Mouse (Mus musculus) forebrain, embryonic 12.5 days (tissue): Measurements from ENCODE around the gene Gm15557. TPM values are rescaled to one million over a fixed set of nuclear protein-coding genes. Genes with fewer than 3 reads are reported as not detected.
A peak's percentile ranks its signal among the peaks of the same experiment; 100 is the strongest.
"Not testable (repeated sequence)": the region's sequence is repeated elsewhere in the genome, so short reads cannot be mapped to it uniquely, and the experiment has no call there.

Experiments used
- ATAC-seq: fragments of 200-750 bp; cut with Nextera tagmentation; 2 replicates; pipeline ENCODE4 v1.8.0; 2017; ENCODE audit warnings: moderate TSS enrichment; ENCODE audit not compliant: low FRiP score
- H3K27ac ChIP-seq: fragments of 300-500 bp; sonication (generic); 2 replicates; pipeline ENCODE4 v1.5.1; 2016; ENCODE audit warnings: mild to moderate bottlenecking
- H3K27me3 ChIP-seq: fragments of 300-500 bp; sonication (generic); 2 replicates; pipeline ENCODE4 v1.6.1; 2016; ENCODE audit warnings: mild to moderate bottlenecking
- H3K36me3 ChIP-seq: fragments of 300-500 bp; sonication (generic); replicated peaks from 2 replicates; pipeline ENCODE4 v1.6.1; 2016; ENCODE audit warnings: mild to moderate bottlenecking
- H3K4me1 ChIP-seq: fragments of 300-500 bp; sonication (generic); 2 replicates; pipeline ENCODE4 v1.6.1; 2016
- H3K4me2 ChIP-seq: fragments of 300-500 bp; sonication (generic); 2 replicates; pipeline ENCODE4 v1.6.1; 2016; ENCODE audit warnings: mild to moderate bottlenecking, moderate library complexity
- H3K4me3 ChIP-seq: fragments of 300-500 bp; sonication (generic); replicated peaks from 2 replicates; pipeline ENCODE4 v1.5.1; 2016; ENCODE audit warnings: mild to moderate bottlenecking
- H3K9ac ChIP-seq: fragments of 300-500 bp; sonication (generic); 2 replicates; pipeline ENCODE4 v1.6.1; 2016; ENCODE audit warnings: mild to moderate bottlenecking
- H3K9me3 ChIP-seq: fragments of 300-500 bp; sonication (generic); 2 replicates; pipeline ENCODE4 v1.6.1; 2016
- WGBS: fragments of 180-500 bp; shearing (Covaris S2); methylation state at CpG from one replicate; pipeline ENCODE4 v1.1.7; 2016; 5-methylcytosine and 5-hydroxymethylcytosine counted together
- polyA plus RNA-seq: library from polyadenylated mRNA; unstranded; fragments of >200 nt; fragmentation: Nextera tagmentation; extraction: Ambion mirVana; gene quantifications from 2 replicates; pipeline ENCODE4 v1.2.1, GENCODE M21; 2016

Gene Gm15557
- polyA plus RNA-seq = not detected in 2 replicates

DNA sequence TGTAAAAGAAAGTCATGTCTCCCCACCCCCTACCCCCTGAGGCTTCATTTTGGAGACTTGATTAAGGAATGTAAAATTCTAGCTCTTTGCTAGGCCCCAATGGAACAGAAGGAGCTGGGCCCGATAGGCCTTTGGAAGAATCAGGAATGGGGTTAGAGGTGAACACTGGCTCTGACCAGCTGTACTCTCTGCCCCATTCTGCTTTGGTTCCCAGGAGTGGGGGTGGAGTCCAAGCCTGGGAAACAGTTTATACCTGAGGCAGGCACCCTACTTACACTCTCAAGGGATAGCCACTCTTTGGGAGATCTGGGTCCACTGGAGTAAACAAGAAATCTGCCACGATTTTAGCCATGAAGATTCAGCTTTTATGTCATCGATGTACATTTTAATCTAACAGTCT is at the start of gene Gm15557:
Gene Gm15557, plus strand, starts transcription at position 48 of the 400 bp plus-strand sequence.
- H3K9ac ChIP-seq = no peak within 1 kb of the TSS
- peaks cover 4% of the 10 kb centered on the region; the same call in 1 of the 2 replicates for H3K27me3 ChIP-seq
- WGBS = 92% methylated on average over 3 of the region's 3 CpGs

DNA sequence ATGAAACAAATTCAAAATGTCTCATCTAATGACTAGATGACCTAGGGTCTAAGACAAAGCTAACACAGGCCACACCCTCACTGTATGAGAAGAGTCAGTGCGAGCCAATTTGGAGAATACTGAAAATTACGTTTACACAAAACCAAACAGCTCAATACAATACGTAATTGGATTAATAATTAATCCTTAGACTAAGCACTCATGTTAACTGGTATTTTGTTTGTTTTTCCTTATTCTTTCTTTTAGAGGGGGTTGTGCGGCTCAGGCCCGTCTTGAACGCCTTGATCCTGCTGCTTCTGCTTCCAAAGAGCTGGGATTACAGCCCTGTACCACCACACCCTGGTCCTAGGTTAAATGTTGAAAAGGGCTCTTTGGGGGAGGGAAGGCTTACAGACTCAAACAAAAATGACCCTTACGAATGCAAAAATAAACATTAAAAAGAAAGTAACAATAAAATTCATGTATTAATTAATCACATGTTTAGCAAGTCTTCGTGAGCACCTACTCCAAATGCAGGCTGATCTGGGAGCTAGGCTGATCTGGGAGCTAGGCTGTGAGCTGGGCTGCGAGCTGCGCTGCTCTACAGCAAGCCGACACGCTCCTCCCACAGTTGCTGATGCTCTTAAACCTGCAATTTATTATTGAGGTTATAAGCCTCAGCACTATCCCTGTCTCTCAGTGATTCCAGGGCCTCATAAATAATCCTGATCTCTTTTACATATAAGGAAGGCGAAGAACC is 46.1 kb upstream of the Gm15557 start:
- ATAC-seq = no peak
- 91% methylated on average over 13 of the region's 13 CpGs for WGBS
- Histone ChIP-seq H3K4me2 (no peak overlapping the region), H3K4me1 (no peaks in the 10 kb centered on the region), H3K4me3 (no peak overlapping the region), H3K36me3 (peaks cover 34% of the 10 kb centered on the region), H3K27me3 (no peaks in the 10 kb centered on the region), H3K9me3 (no peaks in the 10 kb centered on the region), H3K27ac (no peak overlapping the region), H3K9ac (no peak overlapping the region)

More for the DNA sequence above, at the start of gene Gm15557:
- H3K4me2 ChIP-seq = no peak within 1 kb of the TSS
- ATAC-seq = no peak
- H3K36me3 ChIP-seq = no peaks in the 10 kb centered on the region
- H3K9me3 ChIP-seq = no peaks in the 10 kb centered on the region
- H3K27ac ChIP-seq = no peak within 1 kb of the TSS
- no peak within 1 kb of the TSS for H3K4me3 ChIP-seq
- H3K4me1 ChIP-seq = peaks cover 27% of the 10 kb centered on the region

DNA sequence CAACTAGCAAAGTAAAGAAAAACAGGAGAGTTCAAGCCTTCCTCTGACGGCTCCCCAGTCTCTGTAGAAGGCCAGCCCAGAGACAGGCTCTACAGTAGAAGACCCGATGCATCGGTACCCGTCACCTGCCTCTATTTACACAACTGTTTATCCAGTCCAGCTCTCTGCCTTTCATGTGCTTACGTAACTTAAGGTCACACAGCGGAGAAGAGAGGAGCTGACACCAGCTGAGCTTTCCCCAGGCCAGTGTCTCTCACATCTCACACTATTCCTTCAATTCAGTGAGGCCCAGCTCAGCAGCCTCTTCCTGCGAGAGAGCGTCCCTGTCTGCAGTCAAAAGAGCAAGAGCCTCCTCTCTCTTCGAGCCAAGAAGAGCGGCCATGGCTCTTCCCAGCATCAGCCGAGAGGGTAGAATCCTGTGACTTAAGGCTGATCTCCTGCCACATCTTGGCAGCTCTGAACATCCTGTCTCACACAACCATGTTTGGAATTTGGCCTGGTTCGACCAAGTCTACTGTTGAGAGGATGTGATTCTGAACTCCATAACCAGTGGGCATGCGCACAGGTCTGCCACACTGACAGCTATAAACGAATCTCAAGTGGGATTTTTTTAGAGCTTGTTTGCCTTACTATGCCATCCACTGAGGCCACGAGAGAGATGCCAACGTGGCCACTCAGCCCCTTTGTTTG is 45.3 kb upstream of the Gm15557 start:
- H3K9ac ChIP-seq = no peak overlapping the region
- peaks cover 31% of the 10 kb centered on the region for H3K36me3 ChIP-seq
- H3K27me3 ChIP-seq = no peaks in the 10 kb centered on the region
- H3K27ac ChIP-seq = no peak overlapping the region
- no peaks in the 10 kb centered on the region for H3K4me1 ChIP-seq
- no peak overlapping the region for H3K4me2 ChIP-seq
- no peak for ATAC-seq
- 88% methylated on average over 16 of the region's 16 CpGs for WGBS
- no peaks in the 10 kb centered on the region for H3K9me3 ChIP-seq
- no peak overlapping the region for H3K4me3 ChIP-seq

DNA sequence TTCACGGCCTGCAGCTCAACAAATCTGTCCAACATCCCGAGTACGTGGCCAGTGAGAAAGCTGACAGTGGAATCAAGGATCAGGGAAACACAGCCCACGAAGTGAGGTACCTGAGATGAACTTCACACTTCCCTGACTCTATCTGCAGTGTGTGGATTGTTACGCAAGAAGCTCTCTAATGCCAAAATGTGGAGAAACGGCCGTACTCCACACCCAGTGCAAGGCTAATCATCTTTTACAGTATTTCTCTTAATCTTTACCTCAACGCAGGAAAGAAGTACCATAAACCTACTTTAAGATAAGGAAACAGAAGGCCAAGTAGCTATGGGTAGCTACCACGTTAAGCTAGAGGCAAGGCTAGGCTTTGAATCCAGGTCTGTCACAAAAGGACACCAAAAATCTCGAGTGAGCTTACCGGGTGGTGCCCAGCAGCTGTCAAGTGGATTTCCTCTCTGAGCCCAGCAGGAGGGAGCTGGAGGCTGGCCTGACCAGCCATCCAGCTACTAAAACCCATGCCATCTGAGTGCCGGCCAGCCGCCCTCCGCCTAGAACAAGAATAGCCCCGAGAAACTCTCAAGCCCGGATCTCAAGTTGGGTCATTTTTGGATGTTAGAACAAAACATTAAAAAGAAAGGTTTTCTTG is 37.4 kb upstream of the Gm15557 start:
- ATAC-seq = no peak
- H3K4me3 ChIP-seq = no peak overlapping the region
- no peaks in the 10 kb centered on the region for H3K27me3 ChIP-seq
- H3K9ac ChIP-seq = no peak overlapping the region
- no peaks in the 10 kb centered on the region for H3K4me1 ChIP-seq
- no peak overlapping the region for H3K4me2 ChIP-seq
- H3K9me3 ChIP-seq = no peaks in the 10 kb centered on the region
- WGBS = 87% methylated on average over 16 of the region's 16 CpGs
- no peak overlapping the region for H3K27ac ChIP-seq
- peaks cover 36% of the 10 kb centered on the region for H3K36me3 ChIP-seq

DNA sequence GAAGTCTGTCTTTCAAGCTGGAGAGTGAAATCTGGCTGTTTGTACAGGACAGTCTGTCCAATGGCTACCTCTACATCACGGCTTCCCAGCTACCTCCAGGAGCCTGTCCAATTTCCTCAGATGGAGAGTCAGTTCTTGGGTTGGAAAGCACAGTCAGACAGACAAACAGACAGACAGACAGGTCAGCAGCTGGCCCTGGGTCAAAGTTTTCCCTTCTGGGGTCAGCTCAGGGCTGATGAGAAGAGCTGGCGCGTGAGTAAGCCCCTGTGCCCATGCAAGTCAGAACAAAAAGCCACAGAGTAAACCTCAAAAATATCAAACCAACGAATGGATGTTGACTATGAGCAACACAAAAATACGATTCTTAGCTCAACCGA is 36.9 kb upstream of the Gm15557 start:
- Histone ChIP-seq H3K36me3 (peaks cover 31% of the 10 kb centered on the region), H3K27ac (no peak overlapping the region), H3K9ac (no peak overlapping the region), H3K4me3 (no peak overlapping the region), H3K4me2 (no peak overlapping the region), H3K9me3 (no peaks in the 10 kb centered on the region), H3K4me1 (no peaks in the 10 kb centered on the region), H3K27me3 (no peaks in the 10 kb centered on the region)
- 95% methylated on average over 6 of the region's 6 CpGs for WGBS
- ATAC-seq = no peak

DNA sequence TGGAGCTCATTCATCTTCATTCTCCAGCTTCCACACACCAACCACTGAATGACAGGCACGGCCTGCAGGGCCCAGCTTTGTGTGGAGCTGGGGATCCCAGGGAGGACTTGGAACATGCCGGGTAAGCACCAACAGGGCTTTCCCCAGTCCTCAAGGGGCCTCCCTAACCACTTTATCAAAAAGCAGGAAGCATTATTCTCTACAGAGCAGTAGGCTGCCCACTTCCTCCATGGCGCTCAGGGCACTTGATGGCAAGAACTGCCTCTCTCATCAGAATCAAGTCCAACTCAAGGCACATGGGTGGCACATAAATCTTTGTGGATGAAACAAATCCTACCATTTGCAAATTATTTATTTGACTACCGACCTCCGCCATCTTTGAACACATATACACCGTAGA is 25.8 kb upstream of the Gm15557 start:
- H3K27me3 ChIP-seq = no peaks in the 10 kb centered on the region
- no peak overlapping the region for H3K9ac ChIP-seq
- no peaks in the 10 kb centered on the region for H3K9me3 ChIP-seq
- WGBS = 95% methylated on average over 6 of the region's 6 CpGs
- no peak for ATAC-seq
- H3K27ac ChIP-seq = no peak overlapping the region
- H3K4me2 ChIP-seq = no peak overlapping the region
- H3K4me1 ChIP-seq = no peaks in the 10 kb centered on the region
- H3K36me3 ChIP-seq = peaks cover 56% of the 10 kb centered on the region
- no peak overlapping the region for H3K4me3 ChIP-seq

DNA sequence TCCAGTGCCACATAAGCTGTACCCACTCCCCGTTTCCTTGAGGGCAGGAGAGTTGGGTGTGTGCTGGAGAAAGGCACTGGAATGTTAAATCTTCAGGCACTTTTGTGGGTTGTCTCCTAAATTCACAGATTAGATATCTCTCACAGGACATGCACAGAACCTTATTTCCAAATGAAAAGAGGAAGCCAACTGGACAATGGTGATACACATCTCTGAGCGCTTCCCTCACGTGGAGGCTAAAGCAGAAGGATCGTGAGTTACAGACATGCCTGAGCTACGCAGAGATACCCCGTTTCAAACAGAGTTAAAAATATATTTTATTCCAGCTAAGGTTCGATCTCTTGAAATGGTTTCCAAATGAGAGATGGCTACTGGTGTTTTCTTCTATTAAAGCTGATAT is 17.4 kb upstream of the Gm15557 start:
- H3K4me1 ChIP-seq = no peaks in the 10 kb centered on the region
- H3K9ac ChIP-seq = no peak overlapping the region
- H3K9me3 ChIP-seq = no peaks in the 10 kb centered on the region
- no peak overlapping the region for H3K4me2 ChIP-seq
- ATAC-seq = no peak
- WGBS = 96% methylated on average over 7 of the region's 7 CpGs
- H3K36me3 ChIP-seq = peaks cover 22% of the 10 kb centered on the region
- no peaks in the 10 kb centered on the region for H3K27me3 ChIP-seq
- H3K27ac ChIP-seq = no peak overlapping the region
- no peak overlapping the region for H3K4me3 ChIP-seq

DNA sequence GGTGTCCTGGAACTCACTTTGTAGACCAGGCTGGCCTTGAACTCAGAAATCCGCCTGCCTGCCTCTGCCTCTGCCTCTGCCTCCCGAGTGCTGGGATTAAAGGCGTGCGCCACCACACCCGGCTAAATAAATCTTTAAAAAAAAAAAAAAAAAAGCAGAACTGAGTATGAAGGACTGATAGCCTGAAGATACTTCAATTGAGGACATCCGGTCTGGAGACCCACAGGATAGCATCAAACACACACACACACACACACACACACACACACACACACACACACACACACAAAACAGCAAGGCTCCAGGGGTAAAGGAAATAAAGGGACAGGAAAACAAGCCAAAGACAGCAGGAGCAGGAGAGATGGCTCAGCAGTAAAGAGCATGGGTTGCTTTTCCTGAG is 15.3 kb upstream of the Gm15557 start:
- 88% methylated on average over 6 of the region's 6 CpGs for WGBS
- not testable (repeated sequence) for H3K4me3 ChIP-seq, H3K27ac ChIP-seq, H3K4me2 ChIP-seq, ATAC-seq, H3K27me3 ChIP-seq, H3K9ac ChIP-seq, H3K9me3 ChIP-seq
- Histone ChIP-seq H3K4me1 (peaks cover 10% of the 10 kb centered on the region), H3K36me3 (peaks cover 14% of the 10 kb centered on the region)

DNA sequence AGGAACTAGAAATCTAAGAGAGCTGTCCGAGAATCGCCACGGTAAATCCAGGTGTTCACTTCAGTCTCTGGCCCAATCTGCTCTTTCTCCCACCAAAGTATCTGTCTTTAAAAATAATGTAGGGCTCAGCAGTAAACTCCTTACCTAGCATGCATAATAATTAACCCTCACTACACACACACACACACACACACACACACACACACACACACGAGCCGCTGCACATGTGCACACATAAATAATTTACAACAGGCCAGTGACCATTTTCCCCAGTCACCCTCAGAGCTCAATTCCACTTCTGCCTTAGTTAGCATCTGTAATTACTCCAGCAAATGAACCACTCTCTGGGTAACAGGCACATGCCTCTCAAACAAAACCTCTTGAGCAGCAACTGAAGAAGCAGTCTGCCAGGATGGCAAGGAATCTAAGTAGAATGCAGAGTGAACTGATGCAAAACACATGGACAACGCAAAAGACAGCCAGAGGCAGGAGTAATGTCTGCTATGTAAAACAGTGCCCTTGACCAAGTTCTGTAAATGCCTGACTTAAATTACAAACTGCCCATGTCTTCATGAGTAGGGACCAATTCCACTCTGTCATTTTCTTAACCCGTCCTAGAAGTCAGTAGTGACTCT is 11.7 kb upstream of the Gm15557 start:
- peaks cover 15% of the 10 kb centered on the region for H3K4me1 ChIP-seq
- H3K27ac ChIP-seq = no peak overlapping the region
- no peaks in the 10 kb centered on the region for H3K27me3 ChIP-seq
- H3K4me2 ChIP-seq = peak overlapping the region; percentile 88
- H3K36me3 ChIP-seq = peaks cover 7% of the 10 kb centered on the region
- 76% methylated on average over 7 of the region's 7 CpGs for WGBS
- peak overlapping the region; percentile 70 for H3K4me3 ChIP-seq
- H3K9me3 ChIP-seq = no peaks in the 10 kb centered on the region
- ATAC-seq = no peak
- H3K9ac ChIP-seq = no peak overlapping the region

DNA sequence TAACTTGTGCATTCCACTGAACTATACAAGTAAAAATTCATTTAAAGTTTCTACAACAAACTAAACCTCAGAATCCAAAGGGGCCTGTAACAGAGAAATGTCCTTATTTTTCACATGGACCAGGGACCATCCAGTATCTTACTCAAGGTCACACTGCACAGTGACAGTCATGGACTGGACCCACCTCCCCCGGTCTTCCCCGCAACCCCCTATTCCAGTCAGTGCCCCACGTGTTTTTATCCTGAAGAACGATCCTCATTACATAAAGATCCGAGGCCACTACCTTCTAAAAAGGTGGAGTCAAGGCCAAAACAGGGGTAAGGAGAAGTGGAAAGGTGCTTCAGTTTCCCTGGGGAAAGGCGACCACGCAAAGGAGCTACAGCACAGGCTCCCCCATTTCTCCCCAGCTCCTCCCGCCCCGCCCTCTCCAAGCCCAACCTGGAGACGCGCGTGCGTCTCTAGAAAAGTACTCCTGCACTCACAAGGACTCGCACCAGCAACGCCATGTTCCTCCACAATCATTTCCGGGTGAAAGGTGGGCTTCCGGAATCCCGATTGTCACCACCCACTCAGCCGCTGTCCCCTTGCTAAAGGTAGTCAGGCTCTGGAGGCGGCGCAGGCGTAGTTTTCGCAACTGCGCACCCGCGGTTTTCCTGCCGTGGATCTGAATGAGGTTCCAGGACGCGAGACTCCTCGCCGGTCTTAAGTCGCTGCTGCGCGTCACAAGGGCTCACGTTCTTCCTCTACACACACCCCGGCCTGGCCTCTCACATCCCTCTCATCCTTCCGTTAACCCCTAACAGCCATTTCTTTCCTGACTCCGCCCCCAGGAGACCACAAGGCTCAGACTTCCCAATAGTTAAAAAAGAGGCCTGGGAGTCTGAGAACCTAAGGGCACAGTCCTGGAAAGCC is 10.7 kb upstream of the Gm15557 start, which contains the start of gene Uqcc1:
Gene Uqcc1, minus strand, starts transcription at position 780 of the 912 bp plus-strand sequence.
- Histone ChIP-seq H3K27me3 (no peaks in the 10 kb centered on the region), H3K9ac (peak within 1 kb of the TSS; percentile 65), H3K4me2 (peak within 1 kb of the TSS; percentile 88), H3K9me3 (no peaks in the 10 kb centered on the region), H3K27ac (peak within 1 kb of the TSS; percentile 86), H3K36me3 (no peaks in the 10 kb centered on the region; the same call in 1 of the 2 replicates), H3K4me3 (peak within 1 kb of the TSS; percentile 70), H3K4me1 (peaks cover 15% of the 10 kb centered on the region)
- WGBS = under 1% methylated on average over 38 of the region's 38 CpGs
- peak; percentile 96 for ATAC-seq

DNA sequence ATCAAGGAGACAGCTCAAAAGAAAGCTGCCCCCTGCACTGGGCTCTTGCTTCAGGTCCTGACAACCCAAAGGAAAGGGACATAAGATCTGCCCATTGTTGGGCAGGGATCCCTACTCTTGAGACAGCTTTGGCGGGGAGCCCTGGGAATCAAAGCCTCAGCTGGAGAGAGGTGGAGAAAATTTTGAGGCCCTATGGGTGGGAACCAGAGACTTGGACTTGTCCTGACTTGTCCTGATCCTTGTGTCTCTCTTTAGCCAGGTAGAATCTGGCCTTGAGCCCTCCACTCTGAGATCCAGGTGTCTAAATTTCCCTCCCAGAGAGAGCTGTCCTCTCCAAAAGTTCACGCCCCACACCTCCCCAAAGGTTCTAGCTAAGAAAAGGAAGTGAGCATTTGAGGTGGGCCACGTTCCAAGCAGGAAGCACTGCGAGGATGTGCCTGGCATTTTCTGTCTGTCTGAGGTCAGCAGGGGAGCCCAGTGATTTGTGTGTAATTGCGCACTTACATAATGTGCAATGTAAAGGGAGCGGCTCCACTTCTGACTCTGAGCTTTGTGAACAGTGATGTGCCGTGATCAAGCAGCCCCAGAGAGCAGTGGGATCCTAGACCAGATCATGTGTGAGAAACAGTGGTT is 515 bp upstream of the Gm15557 start:
- Histone ChIP-seq H3K36me3 (no peaks in the 10 kb centered on the region), H3K27me3 (peaks cover 4% of the 10 kb centered on the region; the same call in 1 of the 2 replicates), H3K4me1 (peaks cover 20% of the 10 kb centered on the region), H3K9me3 (no peaks in the 10 kb centered on the region), H3K4me2 (no peak overlapping the region), H3K4me3 (no peak overlapping the region), H3K9ac (no peak overlapping the region), H3K27ac (no peak overlapping the region)
- no peak for ATAC-seq
- 79% methylated on average over 7 of the region's 7 CpGs for WGBS
